Mouse (Mus musculus) erythroid progenitor cell, adult 5-6 weeks (primary cell): ENCODE measurements around the gene Cirbp. TPM values are rescaled to one million over a fixed set of nuclear protein-coding genes. Genes with fewer than 3 reads are reported as not detected.

Experiments
- ATAC-seq: replicated peaks from 2 replicates; pipeline ENCODE4 v1.8.0; 2016; ENCODE audit warnings: moderate number of reproducible peaks, mild to moderate bottlenecking, moderate TSS enrichment, inconsistent platforms; ENCODE audit not compliant: poor library complexity, low FRiP score, severe bottlenecking
- total RNA-seq, 2 experiments: library from RNA; stranded (forward) in 1 of 2; stranded (reverse) in 1 of 2; fragments of 150-400 nt in 1 of 2; fragments of 186-747, 209-891 nt in 1 of 2; gene quantifications; 2 replicates each; pipeline versions ENCODE4 v1.2.3 to v1.2.4; 2015 to 2017; ENCODE audit warnings: low replicate concordance in 2 of 2

The Cirbp gene
- total RNA-seq, 2 experiments from 2014 or later = 19.7 to 39.6 TPM

DNA sequence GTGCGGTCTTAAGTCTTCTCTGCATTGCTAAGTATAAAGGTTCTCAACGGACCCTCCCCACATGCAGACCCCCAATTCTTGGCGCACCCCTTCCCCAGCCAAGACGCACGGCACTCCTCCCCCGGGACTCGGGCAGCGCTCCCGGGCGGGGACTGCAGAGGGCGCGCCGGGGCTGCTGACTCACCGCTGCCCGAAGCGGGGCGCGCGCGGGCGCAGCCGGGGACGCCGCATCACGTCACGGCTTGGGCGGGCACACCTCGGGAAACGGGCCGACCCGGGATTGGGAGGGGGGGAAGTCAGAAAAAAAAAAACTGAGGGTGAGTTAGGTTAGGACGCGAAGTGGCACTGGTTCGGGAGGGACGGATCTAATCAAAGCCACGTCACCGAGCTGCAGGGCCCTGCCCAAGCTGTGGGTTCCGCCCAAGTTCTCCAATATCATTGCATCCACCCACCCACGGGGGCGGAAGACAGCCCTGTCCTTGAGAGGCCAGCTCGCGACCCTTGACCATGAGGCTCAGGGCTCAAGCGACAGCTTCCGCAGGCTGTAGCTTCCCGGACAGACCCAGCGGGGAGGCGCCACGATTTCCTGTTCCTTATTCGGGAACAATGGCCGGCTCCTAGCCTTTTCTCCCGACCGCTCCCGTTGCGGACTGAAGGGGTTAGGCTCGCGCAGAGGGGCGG, 17.0 kb upstream of the Cirbp start:
- peak; percentile 50 for ATAC-seq

DNA sequence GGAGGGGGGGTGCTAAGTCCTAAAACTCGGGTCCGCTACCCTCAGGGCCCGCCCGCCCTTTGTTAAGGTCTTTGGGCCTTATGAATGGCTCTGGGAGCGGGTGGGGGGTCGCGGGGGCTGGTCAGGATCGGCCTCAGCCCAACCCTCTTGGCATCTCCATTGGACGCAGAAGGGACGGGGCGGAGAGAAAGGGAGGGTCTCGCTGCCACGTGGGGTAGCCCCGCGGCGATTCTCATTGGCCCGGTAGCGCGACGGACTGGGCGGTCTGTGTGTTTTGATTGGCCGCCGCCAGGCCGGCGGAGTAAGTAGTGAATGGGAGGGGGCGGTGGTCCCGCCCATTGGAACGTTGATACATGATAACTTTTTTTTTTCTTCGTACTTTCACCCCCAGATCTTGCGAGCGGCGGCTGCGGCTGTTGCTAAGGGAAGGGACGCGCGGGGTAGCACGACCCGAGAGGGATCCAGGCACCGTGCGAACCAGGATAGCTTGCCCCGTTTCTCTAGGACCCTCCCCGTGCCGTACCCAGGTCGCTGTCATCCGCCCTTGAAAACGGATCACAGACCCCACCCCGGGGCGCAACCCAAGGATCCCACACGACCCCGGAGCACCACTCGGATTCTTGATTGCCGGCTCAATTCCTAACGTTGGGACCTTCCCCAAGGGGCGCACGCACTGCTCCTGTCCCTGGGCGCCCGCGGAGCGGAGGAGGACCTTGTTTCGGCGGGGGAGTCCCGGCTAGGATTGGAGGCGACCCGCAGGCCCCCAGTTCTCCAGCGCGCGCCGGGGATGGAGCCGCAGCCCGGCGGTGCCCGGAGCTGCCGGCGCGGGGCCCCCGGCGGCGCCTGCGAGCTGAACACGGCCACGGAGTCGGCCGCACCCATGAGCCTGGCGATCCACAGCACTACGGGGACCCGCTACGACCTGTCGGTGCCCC, 16.2 kb upstream of the Cirbp start:
- peak; percentile 60 for ATAC-seq

DNA sequence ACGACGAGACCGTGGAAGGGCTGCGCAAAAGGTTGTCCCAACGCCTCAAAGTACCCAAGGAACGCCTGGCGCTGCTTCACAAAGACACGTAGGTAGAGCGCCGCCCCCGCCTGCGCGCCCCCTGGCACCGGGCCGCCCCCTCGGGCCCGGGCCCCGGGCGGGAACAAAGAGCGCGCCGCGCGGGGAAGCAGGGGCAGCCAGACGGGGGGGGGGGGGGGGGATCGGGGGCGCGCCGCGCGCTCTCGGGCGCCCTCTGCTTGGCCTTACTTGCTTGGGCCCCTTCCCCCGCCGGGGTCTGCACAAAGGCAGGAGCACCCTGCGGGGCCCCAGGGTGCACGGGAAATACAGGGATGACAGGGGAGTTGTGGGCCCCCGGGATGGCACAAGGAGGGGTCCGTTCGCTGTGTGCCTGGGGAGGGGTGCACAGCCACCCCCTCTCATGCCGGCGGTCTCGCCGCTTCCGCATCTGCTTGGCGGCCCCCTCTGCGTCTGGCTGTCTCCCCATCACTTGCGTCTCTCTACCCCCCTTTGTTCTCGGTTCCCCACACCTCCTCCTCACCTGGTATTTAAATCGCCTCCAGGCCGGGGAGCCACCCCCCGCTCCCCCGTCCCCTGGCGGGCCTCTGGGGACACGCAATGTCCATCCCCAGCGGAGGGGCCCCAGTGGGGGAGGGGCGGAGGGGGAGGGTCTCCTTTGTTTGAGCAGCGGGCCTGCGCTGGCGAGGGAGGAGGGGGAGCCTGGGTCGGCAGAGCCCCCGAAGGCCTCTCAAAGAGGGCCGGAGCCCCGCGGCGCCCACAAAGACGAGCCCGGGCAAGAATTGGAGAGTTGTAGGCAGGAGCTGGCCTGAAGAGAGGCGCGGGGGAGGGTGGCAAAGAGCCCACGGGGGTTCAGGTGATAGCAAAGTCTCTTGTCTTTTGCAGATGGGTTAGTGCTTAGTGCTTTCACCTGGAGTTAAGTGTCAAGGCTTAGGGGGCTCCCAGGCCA, 15.3 kb upstream of the Cirbp start:
- no peak for ATAC-seq

DNA sequence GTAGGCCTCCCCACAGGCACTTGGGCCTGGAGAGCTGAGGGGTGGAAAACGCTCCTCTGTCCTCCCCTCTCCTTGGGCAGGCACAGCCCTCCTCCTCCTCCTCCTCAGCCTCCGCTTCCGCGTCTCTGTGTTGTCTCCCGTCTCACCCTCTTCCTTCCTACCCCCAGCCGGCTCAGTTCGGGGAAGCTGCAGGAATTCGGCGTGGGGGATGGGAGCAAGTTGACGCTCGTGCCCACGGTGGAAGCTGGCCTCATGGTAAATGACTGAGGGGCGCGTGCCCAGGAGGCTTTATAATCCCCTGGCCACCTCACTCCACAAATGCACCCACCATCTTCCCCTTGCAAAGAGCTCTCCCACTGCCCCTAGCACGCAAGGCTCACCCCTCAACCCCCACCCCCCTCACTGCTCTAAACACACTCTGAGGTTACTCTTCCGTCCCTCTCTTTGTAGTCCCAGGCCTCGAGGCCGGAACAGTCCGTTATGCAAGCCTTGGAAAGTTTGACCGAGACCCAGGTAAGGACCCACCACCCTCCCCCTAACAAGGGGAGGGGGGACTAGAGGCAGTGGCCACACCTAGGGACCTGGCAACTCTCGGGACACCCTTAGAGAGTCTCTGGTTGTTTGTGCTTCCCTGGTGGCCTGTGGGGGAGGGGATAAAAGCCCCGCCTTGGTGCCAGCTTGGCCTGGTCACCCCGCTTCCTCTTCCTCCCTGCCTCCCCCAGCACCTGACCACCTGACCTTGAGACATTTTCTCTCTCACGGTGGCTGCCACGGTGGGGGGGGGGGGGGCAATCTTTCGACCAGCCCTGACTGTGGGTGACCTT, 14.4 kb upstream of the Cirbp start:
- ATAC-seq = no peak

DNA sequence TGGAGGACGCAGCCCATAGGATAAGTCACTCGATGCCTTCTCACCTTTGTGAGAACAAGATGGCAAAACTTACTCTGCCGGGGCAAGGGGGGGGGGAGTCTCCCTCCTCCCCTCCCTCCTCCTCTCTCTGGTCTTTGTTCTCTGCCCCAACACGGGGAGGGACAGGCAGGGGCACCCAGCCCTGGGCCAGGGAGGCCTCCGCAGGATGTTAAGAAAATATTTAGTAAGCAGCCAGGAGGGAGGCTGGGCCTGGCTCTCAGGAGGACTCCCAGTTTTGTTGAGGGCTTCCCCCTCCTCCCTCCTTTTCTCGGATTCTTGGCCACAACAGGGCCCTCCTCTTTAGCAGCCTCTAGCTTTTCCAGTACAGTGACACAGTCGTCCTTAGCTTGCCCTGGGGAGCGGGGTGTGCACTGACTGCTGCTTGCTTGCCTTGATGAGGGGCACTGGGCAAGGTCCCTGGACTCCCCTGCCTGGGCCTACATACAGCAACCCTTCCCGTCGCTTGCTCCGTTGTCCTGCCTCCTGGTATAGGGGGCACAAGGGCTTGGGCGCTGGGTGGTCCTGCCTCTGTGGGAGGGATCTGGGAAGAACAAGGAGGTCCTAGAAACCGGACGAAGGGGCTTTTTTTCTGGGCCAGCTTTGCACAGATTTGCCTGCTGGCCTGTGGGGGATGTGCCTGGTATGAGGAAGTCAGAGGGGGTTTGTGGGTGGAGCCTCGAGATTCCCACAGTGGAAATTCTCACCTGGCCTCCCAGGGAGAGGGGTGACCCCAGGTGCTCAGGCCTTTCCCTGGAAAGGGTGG, 13.5 kb upstream of the Cirbp start:
- ATAC-seq = no peak

DNA sequence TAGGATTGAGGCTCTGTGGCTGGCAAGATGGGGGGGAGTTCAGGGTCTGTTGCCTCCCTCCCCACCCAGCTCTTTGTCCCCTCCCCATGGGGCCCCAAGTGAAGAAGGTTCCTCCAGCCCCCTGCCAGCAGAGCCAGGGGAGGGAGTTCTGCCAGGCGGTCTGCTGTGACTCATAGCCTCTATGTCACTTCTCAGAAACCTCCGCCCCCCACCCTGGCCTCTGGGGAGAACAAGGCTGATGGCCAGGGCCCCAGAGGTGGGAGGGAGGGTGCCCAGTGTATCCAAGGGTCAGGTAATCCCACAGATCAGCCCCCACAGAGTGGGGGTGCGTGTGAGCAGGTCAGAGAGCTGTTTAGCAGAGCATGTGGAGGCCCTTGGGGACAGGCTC, 12.9 kb upstream of the Cirbp start:
- no peak for ATAC-seq

DNA sequence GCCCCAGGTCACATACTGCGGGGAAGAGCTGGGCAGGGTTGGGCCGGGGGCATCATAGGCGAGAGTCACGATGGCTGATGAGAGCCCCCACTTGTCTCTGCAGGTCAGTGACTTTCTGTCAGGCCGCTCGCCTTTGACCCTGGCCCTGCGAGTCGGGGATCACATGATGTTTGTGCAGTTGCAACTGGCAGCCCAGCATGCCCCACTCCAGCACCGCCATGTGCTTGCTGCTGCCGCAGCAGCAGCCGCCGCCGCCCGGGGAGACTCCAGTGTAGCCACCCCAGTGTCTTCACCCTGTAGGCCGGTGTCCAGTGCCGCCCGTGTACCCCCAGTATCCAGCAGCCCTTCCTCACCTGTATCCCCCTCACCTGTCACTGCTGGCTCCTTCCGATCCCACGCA, 12.1 kb upstream of the Cirbp start:
- ATAC-seq = no peak

DNA sequence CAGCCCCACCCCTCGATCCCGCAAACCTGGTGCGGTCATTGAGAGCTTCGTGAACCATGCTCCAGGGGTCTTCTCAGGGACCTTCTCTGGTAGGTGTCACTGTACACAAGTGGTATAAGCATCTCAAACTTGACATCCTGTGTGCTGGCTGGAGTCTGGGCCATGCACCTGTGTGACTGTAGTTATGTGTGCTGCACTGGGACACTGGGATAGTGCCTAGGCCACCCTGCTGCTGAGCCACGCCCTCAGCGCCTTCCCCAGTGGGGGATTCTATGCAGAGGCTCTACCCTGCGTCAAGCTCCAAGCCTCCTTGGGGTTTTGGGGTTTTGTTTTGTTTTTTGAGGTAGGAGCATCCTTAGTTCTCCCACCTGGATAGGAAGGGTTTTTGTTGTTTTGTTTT, 11.4 kb upstream of the Cirbp start:
- ATAC-seq = no peak

DNA sequence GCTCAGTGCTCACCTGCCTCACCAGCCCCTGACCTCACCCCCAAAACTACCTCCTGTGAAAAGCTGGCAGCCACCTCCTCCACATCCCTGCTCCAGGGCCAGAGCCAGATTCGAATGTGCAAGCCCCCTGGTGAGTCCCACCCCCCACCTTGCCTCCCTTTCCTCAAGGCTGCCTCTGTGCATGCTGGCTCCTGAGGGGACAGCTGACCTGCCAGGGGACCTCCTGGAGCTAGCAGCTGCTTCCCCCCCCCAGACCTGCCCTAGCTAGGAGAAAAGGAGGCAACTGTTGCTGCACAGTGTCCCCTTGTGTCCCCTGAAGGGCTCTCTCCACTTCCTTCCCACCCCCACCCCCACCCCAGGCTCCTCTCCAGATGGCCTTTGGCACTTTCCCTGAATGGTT, 10.5 kb upstream of the Cirbp start:
- no peak for ATAC-seq

DNA sequence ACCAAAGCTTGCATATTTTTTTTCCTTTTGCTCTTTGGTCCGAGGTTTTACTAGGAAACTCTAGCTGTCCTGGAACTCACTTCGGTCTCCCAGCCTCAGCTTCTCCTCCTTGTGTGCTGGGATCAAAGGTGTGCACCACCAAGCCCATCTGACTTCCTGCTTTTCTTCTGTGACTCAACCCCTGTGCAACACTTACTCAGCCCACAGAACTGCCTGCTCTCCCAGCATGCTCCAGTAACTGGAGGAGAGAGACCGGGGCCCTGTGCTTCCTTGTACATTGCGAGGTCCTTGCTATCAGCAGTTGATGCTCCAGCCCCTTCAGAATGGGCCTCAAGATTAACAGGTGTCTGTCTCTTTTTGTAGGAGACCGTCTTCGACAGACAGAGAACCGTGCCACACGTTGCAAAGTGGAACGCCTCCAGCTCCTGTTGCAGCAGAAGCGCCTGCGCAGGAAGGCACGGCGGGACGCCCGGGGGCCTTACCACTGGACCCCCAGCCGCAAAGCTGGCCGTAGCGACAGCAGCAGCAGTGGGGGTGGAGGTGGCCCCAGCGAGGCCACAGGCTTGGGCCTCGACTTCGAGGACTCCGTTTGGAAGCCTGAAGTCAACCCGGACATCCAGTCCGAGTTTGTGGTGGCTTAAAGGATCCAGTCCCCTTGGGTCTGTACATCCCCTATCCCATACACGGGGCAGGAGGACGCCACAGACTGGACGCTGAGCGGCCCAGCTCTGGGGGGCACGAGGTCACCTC, 9.6 kb upstream of the Cirbp start:
- ATAC-seq = no peak

DNA sequence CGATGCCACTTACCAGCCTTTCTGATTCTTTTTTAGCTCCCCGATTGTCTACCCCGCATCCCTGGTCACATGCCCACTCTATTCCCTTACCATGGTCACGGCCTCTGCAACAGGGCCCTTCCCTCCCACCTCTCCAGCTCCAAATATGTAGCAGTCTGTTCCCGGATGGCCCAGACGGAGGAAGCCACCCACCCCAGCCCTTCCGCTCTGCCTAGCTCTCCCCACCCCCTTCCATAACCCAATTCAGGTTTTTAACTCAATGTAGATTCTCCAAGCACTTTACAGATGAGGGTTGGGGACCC, 9.1 kb upstream of the Cirbp start:
- no peak for ATAC-seq

DNA sequence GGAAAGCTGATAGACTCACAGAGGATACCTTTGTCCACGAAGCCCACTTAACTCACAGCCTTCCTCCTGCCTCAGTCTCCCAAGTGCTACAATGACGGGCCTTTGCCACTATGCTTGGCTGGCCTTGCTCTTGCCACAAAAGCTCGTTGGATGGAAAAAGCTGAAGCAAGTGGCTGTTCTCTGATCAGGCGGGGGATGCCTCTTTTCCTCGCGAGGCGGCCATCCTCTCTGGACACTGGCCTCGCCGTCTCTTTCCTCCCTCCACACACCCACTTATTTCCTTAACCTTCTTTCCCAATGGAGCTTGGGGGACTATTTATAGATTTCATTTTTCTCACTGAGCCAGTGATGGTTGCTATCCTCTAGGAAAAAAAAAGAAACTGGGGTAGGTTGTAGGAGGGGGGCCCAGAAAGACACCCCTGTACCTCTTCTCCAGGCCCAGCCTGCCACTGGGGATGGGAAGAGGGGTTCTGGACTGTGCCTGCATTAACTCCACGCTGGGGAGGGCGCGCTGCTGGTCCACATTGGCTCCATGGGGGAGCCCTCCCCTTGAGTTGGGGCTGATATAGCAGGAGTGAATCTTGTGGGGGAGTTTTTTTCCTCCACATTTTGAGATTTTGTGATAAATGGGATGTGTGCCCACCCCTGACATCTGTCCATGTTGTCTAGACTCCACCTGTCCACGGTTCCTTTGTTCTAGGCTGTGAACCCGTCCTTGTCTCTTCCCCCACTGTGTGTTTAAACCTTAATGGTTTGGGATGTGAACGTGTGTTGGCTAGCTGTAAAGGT, 8.4 kb upstream of the Cirbp start:
- ATAC-seq = no peak

DNA sequence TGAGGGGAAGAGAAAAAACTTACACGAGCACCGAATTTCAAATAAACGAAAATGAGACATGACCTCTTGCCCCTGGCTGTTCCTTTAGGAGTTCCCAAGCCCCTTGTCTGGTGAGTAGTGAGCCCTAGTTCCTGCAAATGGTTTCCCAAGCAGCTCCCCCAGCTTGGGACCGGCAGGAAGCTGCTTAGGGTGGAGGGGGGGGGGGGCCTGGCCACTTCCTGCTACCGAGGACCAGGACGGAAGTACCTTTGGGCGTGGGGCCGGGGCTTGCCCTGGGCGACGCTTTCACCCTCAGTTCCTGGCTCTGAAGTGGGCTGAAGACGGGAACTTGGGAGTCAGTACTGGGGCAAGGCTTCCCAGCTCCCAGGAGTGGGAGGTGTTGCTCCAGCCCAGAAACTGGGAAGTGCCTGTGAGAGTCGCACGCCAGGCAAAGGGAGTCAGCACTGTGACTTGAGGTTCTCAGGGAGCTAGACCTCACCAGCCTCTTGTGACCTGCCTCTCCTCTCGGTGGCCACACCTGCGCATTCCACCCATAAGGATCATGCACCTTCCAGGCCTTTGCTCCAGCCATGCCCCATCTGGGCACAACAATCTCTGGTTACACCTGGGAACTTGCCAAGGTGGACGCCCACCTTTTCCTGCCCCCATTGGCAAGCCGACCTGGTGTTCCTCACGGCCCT, 7.3 kb upstream of the Cirbp start:
- no peak for ATAC-seq

DNA sequence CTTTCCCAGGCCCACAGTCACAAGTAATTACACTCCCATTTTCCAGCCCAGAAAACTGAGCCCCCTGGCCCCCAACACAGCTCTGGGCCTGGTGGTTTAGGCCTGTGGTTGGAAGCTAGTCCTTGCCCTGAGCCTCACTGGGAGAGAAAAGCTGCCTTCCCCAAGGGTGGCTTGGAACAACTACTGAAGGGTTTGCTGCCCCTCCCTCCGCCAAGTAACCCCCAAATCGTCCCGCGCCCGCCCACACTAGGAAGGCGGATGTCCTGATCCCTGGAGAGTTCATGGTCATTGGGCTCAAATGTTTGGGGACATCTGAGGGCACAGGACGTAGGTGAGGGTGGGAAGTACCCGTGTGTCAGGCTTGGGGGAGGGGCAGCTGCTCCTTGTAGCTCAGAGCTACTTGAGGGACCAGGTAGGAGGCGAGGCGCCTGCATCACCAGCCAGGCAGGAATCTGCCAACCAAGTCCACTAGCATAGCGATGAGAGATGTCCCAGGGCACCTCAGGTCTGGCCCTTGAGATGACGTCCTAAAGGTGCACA, 6.7 kb upstream of the Cirbp start:
- peak; percentile 11 for ATAC-seq

DNA sequence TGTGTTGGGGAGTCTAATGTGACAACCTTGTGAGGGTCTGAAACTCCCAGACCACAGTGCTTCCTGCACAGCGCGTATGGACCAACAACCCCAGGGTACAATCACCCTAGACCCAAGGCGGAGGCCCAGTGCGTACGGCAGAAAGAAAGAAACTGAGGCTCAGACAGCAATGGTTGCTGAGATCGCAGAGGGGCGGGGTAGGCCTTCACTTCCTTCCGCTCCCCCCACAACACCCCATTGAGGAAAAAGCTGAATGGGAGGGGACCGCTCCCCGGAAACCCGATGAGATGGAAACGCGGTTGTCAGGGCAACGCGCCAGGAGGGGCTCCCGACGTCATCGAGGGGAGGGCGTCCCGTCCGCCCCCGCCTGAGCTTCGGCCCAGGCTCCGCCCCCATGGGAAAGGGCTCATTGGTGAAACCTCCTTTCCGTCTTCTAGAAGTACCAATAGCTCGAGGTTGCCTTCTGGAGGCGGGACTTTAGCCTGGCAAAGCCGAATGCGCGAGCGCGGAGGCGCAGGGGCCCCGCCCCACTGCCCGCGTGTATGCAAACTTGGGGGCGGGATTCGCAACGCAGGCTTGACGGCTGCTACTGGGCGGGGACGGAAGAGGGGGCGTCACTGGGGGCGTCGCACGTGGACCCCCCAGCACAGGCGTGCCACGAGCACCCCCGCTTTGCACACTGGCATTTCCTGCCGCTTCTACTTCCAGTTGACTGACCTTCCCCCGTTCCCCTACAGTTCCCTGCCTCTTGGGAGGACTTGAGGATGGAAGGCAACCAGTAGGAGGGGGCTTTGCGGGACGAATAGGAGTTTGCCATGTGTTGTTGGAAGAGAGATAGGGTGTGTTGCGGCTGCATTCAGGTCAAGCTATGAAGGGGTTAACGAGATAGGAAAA, 6.0 kb upstream of the Cirbp start:
- ATAC-seq = peak; percentile 88
